Mouse (Mus musculus) intestine, embryonic 16.5 days (tissue): ENCODE measurements around the gene Adgrv1. TPM values are rescaled to one million over a fixed set of nuclear protein-coding genes. Genes with fewer than 3 reads are reported as not detected.

Experiments used
- ATAC-seq: fragments of 200-750 bp; cut with Nextera tagmentation; 2 replicates; pipeline ENCODE4 v1.8.0; 2017; ENCODE audit warnings: moderate TSS enrichment, moderate library complexity
- H3K27ac ChIP-seq: fragments of 300-500 bp; sonication (generic); 2 replicates; pipeline ENCODE4 v1.5.1; 2014; ENCODE audit warnings: mild to moderate bottlenecking, low read length
- H3K27me3 ChIP-seq: fragments of 300-500 bp; sonication (generic); replicated peaks from 2 replicates; pipeline ENCODE4 v1.6.1; 2014; ENCODE audit warnings: low read length, control low read depth, mixed read lengths; ENCODE audit not compliant: control insufficient read depth, insufficient read depth
- H3K36me3 ChIP-seq: fragments of 300-500 bp; sonication (generic); 2 replicates; pipeline ENCODE4 v1.6.1; 2014; ENCODE audit warnings: low read length, control low read depth; ENCODE audit not compliant: control insufficient read depth, insufficient read depth
- H3K4me1 ChIP-seq: fragments of 300-500 bp; sonication (generic); 2 replicates; pipeline ENCODE4 v1.6.1; 2014; ENCODE audit warnings: low read length, control low read depth, mixed read lengths; ENCODE audit not compliant: control insufficient read depth, insufficient read depth
- H3K4me2 ChIP-seq: fragments of 300-500 bp; sonication (generic); 2 replicates; pipeline ENCODE4 v1.6.1; 2014; ENCODE audit warnings: low read depth, low read length, control low read depth
- H3K4me3 ChIP-seq: fragments of 300-500 bp; sonication (generic); 2 replicates; pipeline ENCODE4 v1.5.1; 2014; ENCODE audit warnings: mild to moderate bottlenecking, low read length
- H3K9ac ChIP-seq: fragments of 300-500 bp; sonication (generic); 2 replicates; pipeline ENCODE4 v1.6.1; 2014; ENCODE audit warnings: low read depth, low read length
- H3K9me3 ChIP-seq: fragments of 300-500 bp; sonication (generic); 2 replicates; pipeline ENCODE4 v1.6.1; 2016; ENCODE audit warnings: low read length, control low read depth; ENCODE audit not compliant: control insufficient read depth
- WGBS: fragments of 180-500 bp; shearing (Covaris S2); extraction: QIAGEN DNeasy Blood & Tissue Kit; methylation state at CpG from one replicate; pipeline ENCODE4 v1.1.7; 2014; 5-methylcytosine and 5-hydroxymethylcytosine counted together
- polyA plus RNA-seq: library from polyadenylated mRNA; unstranded; fragments of >200 nt; fragmentation: Nextera tagmentation; extraction: Ambion mirVana; gene quantifications from 2 replicates; pipeline ENCODE4 v1.2.1, GENCODE M21; 2015

Gene Adgrv1
- polyA plus RNA-seq, 1 experiment from 2014 or later, result 0.56 TPM

DNA sequence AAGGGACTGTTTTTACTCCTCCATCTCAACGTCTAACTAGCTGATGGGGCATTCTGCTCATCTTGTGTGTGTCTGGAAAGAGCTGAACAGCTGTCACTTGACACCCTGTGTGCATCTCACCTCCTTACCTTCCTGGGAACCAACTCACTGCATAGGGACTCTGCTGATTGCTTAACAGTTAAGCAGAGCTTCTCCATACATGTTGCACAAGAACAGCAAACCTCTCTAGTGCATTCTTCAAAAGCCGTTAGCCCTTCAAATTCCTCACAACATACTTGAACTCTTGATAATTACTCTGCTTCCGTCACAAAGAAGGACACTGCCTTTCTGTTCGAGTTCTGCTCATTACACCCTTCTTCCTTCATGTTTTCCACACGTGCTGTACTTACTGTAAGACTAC is 525.5 kb downstream of the Adgrv1 start:
- Histone ChIP-seq H3K9ac (no peak overlapping the region), H3K36me3 (no peaks in the 10 kb centered on the region), H3K4me1 (peaks cover 6% of the 10 kb centered on the region), H3K27me3 (no peaks in the 10 kb centered on the region), H3K9me3 (no peaks in the 10 kb centered on the region), H3K27ac (no peak overlapping the region), H3K4me2 (no peak overlapping the region), H3K4me3 (no peak overlapping the region)
- 46% methylated on average over 5 of the region's 5 CpGs for WGBS
- no peak for ATAC-seq

DNA sequence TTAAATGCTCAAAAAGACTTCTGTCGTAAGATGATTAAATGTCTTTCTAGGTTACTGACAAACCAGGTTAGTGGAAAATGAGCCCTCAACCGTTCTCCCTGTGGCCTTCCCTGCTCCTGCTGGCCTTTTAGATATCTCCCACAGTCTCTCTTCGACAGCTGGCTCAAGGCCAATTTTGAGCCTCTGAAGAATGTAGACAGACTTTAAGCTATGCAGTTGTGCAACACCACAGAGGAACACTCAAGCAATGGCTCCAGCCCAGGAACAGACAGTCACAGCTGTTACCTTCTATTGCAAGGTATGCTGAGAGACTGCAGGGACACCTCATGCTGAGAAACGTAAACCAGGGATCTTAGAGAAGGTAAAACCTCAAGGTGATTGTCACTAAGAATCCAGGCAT is 529.2 kb downstream of the Adgrv1 start:
- Histone ChIP-seq H3K4me1 (peaks cover 4% of the 10 kb centered on the region), H3K27ac (0 out of 2 replicates have a peak overlapping the region, but pooled peaks have one; percentile 23), H3K36me3 (no peaks in the 10 kb centered on the region), H3K9ac (no peak overlapping the region), H3K4me2 (no peak overlapping the region), H3K4me3 (no peak overlapping the region), H3K9me3 (no peaks in the 10 kb centered on the region), H3K27me3 (no peaks in the 10 kb centered on the region)
- peak; percentile 93 for ATAC-seq
- WGBS, result 46% methylated on average over 4 of the region's 4 CpGs

DNA sequence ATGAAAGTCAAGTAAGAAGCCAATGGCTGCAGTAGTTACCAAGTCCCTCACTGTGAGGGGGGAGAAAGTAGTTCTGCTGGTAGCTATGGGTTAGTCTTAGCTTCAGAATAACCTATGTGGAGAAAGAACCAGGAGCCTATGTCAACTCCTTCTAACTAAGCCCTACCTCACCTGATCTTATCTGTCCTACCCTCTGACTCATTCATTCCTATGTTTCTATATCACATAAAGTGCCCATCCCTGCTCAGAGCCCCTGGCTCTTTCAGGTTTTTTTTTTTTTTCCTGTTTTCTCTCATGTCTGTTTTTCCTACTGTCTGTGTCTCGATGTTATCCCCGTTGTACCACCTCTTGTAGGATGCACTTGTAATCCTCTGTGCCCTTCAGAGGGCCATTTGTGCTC is 536.5 kb downstream of the Adgrv1 start:
- Histone ChIP-seq H3K9me3 (no peaks in the 10 kb centered on the region), H3K4me2 (no peak overlapping the region), H3K27ac (no peak overlapping the region), H3K36me3 (no peaks in the 10 kb centered on the region), H3K4me3 (no peak overlapping the region), H3K9ac (no peak overlapping the region), H3K27me3 (no peaks in the 10 kb centered on the region), H3K4me1 (no peaks in the 10 kb centered on the region)
- ATAC-seq, result no peak
- WGBS, result 88% methylated on average over 2 of the region's 2 CpGs

DNA sequence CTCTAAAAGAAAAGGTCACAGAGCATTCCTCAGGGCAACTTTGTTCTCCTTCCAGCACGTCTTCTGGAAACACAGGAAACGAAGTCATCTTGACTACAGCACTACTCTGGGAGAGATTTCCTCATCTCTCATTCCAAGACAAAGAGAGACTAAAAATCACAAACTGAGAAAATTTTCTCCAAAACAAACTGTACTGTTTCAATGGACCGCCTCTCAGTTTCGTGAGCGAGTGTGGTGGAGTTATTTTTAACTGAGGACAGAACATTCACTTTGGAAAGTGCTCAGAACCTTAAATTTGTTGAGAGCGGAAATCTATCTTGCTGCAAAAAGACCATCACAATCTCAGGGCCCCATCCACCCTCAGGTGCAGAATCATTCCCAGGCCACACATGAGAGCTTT is 538.4 kb downstream of the Adgrv1 start:
- no peaks in the 10 kb centered on the region for H3K4me1 ChIP-seq
- 73% methylated on average over 6 of the region's 6 CpGs for WGBS

DNA sequence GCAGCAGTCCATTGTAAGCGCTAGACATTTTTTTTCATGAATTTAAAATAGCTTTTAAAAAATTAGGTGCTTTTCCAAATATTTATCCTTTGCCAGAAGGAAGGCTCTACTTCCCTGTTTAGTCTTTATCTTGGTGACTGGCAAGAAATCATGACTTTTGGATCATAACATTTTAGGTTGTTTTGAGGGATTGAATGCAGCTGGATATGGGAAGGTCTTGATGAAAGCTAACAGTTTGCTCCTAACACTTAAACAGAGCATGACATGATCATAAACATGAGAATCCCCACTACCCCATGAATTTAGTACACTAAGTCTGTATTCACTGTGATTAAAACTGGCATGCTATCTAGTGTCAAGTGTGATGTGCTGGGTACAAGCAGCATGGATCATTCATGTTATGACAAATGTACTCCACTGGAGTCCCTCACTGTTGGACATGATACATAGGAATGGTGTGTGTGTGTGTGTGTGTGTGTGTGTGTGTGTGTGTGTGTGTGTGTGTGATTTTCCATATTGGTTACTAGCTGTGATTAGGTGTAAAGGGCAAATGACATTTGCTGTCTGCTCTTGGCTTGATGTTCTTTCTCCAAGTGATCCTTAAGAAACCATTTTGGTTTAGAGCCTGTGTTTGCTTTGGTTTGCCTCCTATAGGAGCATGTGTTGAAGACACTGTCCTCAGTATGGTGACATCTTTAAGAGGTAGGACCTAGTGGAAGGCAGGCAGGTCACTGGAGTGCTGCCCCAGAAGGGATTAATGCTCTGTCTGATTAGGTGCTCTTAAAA is 542.7 kb downstream of the Adgrv1 start:
- Histone ChIP-seq H3K9ac (no peak overlapping the region), H3K4me3 (no peak overlapping the region)

More for the DNA sequence above, 538.4 kb downstream of the Adgrv1 start:
- Histone ChIP-seq H3K27ac (no peak overlapping the region), H3K4me2 (no peak overlapping the region), H3K9me3 (no peaks in the 10 kb centered on the region), H3K36me3 (no peaks in the 10 kb centered on the region), H3K27me3 (no peaks in the 10 kb centered on the region), H3K9ac (no peak overlapping the region), H3K4me3 (no peak overlapping the region)
- ATAC-seq, result no peak

DNA sequence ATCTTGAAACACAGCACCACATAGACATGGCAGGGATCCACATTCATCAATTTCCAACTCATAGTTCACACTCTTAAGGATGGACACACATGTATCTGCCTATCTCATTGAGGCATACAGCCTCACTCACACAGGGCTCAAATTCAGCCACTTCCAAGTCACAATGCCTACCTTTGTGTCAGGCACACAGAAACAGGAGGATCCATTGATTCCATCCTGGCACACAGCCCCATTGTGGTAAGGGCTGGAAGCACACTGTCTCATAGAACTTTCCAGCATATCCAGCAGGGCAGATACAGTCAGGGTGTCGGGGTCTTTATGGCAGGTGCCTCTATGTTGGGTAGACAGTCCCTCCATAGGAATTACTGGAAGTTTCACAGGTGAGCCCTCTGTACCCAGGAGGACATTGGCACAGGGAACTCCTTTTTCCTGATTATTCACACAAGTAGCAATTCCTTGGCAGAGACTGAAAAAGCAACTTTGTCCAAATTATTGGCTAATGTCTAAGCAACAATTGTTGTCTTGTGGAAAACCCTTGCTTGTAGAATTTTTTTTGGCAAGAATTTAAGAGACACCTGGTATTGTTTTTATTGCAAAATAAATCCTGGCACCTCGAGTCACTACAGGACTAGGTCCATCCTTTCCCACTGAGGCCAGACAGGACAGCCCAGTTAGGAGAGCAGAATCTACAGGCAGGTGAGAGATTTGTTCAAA is 545.8 kb downstream of the Adgrv1 start:
- 82% methylated on average over 2 of the region's 2 CpGs for WGBS
- H3K9me3 ChIP-seq, result 0 out of 2 replicates have a peak, but pooled peaks cover 5% of the 10 kb centered on the region
- H3K4me3 ChIP-seq, result no peak overlapping the region
- no peak overlapping the region for H3K27ac ChIP-seq
- ATAC-seq, result no peak
- no peak overlapping the region for H3K4me2 ChIP-seq
- H3K9ac ChIP-seq, result no peak overlapping the region
- H3K36me3 ChIP-seq, result no peaks in the 10 kb centered on the region
- H3K27me3 ChIP-seq, result no peaks in the 10 kb centered on the region
- no peaks in the 10 kb centered on the region for H3K4me1 ChIP-seq

More for the DNA sequence above, 542.7 kb downstream of the Adgrv1 start:
- Histone ChIP-seq H3K27me3 (no peaks in the 10 kb centered on the region), H3K27ac (no peak overlapping the region), H3K9me3 (0 out of 2 replicates have a peak, but pooled peaks cover 5% of the 10 kb centered on the region), H3K4me1 (no peaks in the 10 kb centered on the region), H3K4me2 (no peak overlapping the region), H3K36me3 (no peaks in the 10 kb centered on the region)
- WGBS, result 68% methylated on average over 1 of the region's 1 CpGs
- no peak for ATAC-seq

DNA sequence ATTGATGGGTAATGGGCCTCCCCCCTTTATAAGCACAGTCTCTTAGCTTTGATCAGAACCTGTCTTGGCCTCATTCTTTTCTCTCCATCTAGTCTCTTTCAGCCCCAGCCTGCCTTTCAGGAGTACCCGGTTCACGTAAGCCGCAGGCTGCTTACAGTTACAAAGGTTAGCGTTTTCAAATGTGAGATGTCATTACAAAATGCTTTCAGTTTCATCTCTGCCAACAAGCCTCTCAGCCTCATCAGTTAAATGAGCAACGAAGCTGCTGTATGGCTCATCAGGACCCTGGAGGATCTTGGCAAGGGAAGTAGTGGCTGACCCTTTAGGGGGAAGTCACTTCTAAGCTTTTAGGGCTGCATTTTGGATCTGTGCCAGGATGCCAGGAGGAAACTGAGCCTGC is 560.7 kb downstream of the Adgrv1 start:
- H3K4me3 ChIP-seq, result no peak overlapping the region
- H3K36me3 ChIP-seq, result no peaks in the 10 kb centered on the region
- H3K4me2 ChIP-seq, result no peak overlapping the region
- 79% methylated on average over 5 of the region's 5 CpGs for WGBS
- no peaks in the 10 kb centered on the region for H3K9me3 ChIP-seq
- no peaks in the 10 kb centered on the region for H3K27me3 ChIP-seq
- no peak overlapping the region for H3K9ac ChIP-seq
- no peak for ATAC-seq
- H3K27ac ChIP-seq, result no peak overlapping the region
- H3K4me1 ChIP-seq, result no peaks in the 10 kb centered on the region

DNA sequence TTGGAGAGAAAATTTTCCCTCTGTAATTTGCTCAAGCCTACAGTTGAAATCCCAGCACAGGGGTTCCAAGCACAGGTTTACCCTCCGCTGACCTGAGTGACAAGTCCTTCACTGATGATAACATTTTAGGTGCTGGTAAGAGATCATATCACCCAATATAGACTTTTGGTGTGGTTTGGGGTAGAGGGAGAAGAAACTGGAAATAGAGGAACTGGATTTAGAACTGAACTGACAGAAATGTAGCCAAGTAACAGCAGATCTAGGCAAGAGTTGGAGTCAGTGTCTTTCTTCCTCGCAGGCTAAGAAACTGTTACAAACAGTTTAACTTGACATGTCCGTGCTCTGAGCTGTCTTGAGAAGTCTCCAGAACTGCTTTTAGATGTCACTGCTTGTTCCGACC is 581.5 kb downstream of the Adgrv1 start:
- H3K9ac ChIP-seq, result no peak overlapping the region
- no peak overlapping the region for H3K27ac ChIP-seq
- WGBS, result 87% methylated on average over 4 of the region's 4 CpGs
- no peaks in the 10 kb centered on the region for H3K27me3 ChIP-seq
- no peak for ATAC-seq
- no peaks in the 10 kb centered on the region for H3K4me1 ChIP-seq
- no peaks in the 10 kb centered on the region for H3K36me3 ChIP-seq
- no peaks in the 10 kb centered on the region for H3K9me3 ChIP-seq
- no peak overlapping the region for H3K4me3 ChIP-seq
- H3K4me2 ChIP-seq, result no peak overlapping the region

DNA sequence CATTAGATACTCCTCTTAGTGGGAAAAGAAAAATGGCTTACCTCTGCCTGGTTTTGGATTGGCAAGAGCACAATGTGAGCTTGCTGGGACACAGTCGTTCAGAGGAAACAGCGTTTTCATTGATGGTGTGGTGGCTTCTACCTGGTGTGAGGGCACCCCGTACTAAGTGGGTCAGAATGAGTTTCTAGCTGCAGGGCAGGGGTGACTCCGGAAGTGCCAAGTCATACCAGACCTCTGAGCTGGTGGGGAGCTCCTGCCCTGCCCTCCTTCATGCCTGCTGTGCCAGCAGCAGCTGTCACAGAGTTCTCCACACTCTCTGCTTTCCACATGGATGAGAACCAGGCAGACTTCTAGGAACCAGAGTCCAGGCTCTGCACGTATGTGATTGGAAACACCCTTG is 582.0 kb downstream of the Adgrv1 start:
- no peaks in the 10 kb centered on the region for H3K27me3 ChIP-seq
- H3K4me1 ChIP-seq, result no peaks in the 10 kb centered on the region
- 73% methylated on average over 5 of the region's 5 CpGs for WGBS
- H3K4me2 ChIP-seq, result no peak overlapping the region
- no peak overlapping the region for H3K9ac ChIP-seq
- H3K36me3 ChIP-seq, result no peaks in the 10 kb centered on the region
- ATAC-seq, result no peak
- H3K4me3 ChIP-seq, result no peak overlapping the region
- H3K27ac ChIP-seq, result no peak overlapping the region
- H3K9me3 ChIP-seq, result no peaks in the 10 kb centered on the region
